Mouse (Mus musculus) brain, embryonic 18.5 days (tissue): ENCODE data around the gene Flnc.

Experiments used
- DNase-seq: peaks from one replicate; pipeline ENCODE4 v3.0.0-alpha.2; 2012; ENCODE audit warnings: low read depth, low spot score

The Flnc gene

GRCm38 (mm10) chr6:29431473-29431872 lies 1.6 kb upstream of the Flnc start:
- DNase-seq, result no peak

GRCm38 (mm10) chr6:29432156-29432555 lies 900 bp upstream of the Flnc start:
- no peak for DNase-seq

- no peak for DNase-seq
These were observed 399 bp upstream of the Flnc start for GRCm38 (mm10) chr6:29432676-29433037.

DNA sequence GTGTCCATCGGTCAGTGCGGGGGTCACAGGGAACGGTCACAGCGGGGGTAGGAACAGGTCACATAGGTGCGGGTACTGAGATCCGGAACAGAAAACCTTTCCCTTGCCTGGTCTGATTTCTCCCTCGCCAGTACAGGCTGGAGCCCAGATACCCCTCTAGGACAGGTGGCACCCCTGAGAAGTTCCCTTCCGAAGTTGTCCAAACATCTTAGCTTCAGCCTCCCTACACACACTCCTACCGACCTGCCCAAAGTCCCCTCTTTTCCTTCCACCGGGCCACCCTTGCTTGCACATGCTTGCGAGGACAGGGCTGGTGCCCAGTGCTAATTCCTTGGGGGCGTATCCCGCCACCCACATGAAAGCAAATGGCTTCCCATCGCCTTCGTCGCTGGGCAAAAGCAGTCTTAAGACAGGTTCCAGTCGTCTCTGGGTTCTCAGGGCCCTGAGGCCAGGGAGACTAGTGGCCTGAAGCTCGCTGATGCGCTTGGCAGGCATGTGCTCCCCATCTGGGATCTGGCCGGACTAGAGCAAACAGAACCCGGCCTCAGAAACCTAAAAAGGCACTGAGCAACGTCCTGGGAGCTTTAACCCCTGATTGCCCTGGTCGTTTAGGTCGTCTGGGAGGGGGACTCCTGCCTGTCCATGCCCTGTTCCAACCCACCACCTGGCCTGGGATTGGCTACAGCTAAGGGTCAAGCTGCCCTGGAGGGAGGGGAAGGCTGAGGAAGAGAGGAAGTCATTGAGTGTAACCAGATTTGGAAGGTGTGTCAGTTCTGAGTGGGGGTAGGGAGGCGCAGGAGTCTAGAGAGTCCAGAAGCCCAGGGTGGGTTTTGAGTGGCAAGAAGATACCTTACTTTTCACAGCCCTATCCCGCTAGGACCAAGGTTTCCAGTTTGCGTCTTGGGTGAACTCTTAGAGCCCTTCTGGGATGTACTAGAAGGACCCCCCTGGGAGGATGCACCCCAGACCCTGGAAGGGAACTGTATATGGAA lies 1.0 kb downstream of the Flnc start:
- DNase-seq, result no peak

- DNase-seq, result no peak
These were observed 2.0 kb downstream of the Flnc start for GRCm38 (mm10) chr6:29434911-29435691.

DNA sequence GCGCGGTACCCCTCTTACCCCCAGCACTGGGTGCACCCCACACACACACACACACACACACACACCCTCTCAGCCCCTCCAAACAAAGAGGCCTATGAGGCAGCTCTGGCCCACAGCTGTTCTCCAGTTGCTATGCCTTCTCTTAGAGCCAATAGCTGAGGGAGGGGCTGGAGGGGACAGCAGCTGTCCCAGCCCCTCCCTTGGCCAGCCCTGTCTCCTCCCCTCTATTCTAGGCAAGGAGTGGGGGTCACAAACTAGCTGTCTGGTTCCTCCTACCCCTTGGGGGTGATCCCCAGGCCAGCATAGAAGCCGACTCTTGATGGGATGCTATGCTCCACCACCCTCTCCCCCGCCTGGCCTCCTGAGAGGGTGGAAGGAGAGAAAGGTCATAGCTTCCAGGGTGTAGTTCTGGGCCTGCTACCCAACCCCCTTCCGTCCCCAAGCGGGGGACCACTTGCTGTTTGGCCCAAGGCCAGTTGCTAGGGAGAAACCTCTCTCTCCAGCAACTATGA lies 2.9 kb downstream of the Flnc start:
- no peak for DNase-seq

- no peak for DNase-seq
These were observed 3.4 kb downstream of the Flnc start for GRCm38 (mm10) chr6:29436461-29436934.

- DNase-seq, result no peak
These were observed 6.2 kb downstream of the Flnc start for GRCm38 (mm10) chr6:29439251-29439650.

DNA sequence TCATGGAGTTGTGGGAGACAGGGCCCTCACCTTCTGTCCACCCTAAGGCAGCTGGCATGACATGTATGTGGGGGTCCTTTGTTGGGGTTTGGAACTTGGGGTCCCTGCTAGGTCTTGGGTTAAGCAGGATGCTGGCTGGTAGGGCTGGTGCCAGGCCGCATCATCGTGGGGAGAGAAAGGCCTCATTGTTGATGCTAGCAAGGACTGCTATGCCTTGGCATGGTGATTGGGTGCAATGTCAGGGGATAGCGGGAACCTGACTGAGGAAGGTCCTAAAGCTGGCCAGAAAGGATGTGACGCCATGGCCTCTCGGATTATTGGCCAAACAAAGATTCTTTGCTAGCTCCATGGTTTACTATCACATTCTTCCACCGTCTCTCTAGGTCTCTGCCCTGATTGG lies 6.7 kb downstream of the Flnc start:
- DNase-seq, result no peak

GRCm38 (mm10) chr6:29444773-29445172 lies 11.7 kb downstream of the Flnc start:
- no peak for DNase-seq

DNA sequence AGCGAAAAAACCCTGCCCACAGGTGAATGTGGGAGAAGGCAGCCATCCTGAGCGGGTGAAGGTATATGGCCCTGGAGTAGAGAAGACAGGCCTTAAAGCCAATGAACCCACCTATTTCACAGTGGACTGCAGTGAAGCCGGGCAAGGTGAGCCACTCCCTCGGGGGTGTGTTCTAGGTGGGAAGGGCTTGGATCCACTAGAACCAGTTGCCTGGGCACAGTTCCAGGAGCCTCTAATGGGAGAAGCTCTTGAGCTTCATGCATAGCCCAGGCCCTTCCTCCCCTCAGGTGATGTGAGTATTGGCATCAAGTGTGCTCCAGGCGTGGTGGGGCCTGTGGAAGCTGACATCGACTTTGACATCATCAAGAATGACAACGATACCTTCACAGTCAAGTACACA lies 12.3 kb downstream of the Flnc start:
- no peak for DNase-seq

- no peak for DNase-seq
These were observed 16.8 kb downstream of the Flnc start for GRCm38 (mm10) chr6:29449858-29450257.

GRCm38 (mm10) chr6:29450667-29451066 lies 17.6 kb downstream of the Flnc start:
- no peak for DNase-seq

GRCm38 (mm10) chr6:29461502-29461901 lies 28.4 kb downstream of the Flnc start:
- no peak for DNase-seq

DNA sequence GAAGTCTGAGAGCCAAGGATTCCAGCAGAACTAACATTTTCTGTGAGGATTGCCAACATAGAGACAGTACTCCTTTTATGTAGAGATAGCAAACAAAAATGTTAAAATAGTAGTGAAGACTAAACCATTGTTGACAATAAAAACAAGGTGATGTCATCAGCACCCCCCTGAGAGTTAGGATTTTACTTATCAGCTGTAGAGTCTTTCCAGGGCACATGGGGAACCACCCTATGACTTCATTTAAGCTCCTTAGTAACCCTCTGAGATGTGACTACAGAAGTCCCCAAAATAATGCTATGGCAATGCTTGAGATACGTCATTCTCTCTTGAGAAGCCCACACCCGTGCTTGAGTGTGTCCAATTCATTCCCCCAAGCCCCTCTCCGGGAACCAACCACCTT lies 30.3 kb downstream of the Flnc start:
- no peak for DNase-seq

GRCm38 (mm10) chr6:29467583-29468354 lies 34.7 kb downstream of the Flnc start, which contains the start of gene Atp6v1f:
Atp6v1f (plus strand) TSS chr6:29467718.
- DNase-seq, result peak; percentile 92

DNA sequence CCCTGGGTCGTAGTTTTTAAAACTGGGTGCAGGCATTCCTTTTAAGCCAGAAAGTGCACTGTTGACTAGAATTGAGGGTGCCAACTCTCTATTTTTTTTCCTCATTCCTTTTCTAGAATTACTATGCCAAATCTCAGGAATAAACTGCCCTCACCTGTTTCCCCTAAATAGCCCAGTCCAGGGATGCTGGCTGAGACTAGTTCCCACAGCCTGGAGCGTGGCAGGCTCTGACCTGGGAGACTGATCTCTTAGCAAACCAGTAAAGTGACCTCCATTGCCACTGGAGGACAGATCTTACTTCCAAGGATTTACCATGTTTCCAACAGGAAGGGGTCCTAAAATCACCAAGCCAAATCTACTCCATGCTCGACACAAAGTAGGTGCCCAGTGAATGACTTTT lies 35.8 kb downstream of the Flnc start:
- DNase-seq, result no peak

DNA sequence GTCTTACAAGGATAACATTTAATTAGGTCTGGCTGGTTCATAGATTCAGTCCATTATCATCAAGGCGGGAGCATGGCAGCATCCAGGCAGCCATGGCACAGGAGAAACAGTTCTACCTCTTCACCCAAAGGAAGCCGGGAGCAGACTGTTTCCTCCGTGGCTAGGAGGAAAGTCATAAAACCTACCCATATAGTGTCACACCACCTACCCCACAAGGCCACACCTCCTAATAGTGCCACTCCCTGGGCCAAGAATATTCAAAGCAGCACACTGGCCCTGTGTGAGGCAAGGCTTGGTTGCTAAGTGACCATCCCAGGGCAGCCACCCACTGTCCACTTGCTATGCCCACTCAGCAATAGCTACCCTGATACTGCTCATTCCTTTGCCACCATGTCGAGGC lies 38.1 kb downstream of the Flnc start, which contains the start of gene Atp6v1fnb:
Gene Atp6v1fnb (plus strand): TSS at position 301 of the 400 bp plus-strand sequence.
- no peak for DNase-seq

DNA sequence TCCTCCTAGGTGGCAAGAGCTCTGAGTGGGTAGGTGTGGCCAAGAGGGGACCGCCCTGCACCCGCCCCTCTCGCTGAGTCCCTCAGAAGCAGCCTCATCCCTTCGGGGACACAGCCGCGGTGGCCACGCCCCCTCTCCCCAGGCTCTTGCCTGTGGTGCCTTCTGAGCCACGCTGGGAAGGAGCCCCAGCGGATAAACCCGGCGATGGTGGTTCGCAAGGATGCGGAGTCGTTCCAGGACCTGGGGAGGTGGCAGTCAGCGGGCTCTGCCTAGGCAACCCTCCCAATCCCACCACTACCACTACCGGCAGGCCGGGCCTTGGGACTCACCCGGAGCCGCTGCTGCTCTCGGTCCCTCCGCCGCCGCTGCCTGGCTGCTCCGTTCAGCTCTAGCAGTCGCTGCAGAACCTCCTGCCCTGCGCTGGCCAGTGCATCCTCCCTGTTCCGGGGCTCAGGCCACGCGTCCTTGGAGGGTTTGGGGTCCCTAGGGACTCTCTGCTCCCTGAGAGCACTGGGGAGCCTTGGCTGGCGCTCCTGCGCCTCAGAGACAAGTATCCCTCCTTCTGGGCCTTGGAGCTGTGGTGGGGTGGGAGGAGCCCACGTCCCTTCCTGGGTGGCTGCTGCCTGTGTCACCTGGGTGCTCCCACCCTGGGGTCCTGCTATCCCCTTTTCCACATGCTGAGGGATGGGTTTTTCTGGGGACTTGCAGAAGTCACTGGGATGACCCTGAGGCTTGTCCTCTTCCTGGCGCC lies 41.1 kb downstream of the Flnc start:
- no peak for DNase-seq

DNA sequence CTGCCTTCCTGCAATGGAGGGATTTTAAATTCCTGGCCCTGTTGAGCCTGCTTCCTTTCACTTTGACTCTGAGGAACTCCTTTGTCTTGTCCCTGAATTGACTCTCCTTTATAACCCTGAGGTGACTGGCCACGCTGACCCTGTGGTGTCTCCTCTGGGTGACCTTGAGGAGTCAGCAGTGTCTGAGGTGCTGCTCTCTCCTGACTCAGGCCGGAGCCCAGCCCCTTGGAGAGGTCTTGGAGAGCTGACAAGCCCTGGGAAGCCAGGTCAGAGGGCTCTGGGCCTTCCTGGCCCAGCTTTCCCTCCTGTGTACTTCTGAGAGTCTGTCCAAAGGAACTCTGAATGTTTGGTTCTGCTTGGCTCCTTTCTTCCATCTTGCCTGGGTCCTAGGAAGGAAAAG lies 41.7 kb downstream of the Flnc start:
- DNase-seq, result no peak

GRCm38 (mm10) chr6:29482691-29483090 lies 49.6 kb downstream of the Flnc start:
- no peak for DNase-seq
